Mouse (Mus musculus): ENCODE data around the gene Snx6.
"Not testable (repeated sequence)": the region's sequence is repeated elsewhere in the genome, so short reads cannot be mapped to it uniquely, and the experiment has no call there.

DNA sequence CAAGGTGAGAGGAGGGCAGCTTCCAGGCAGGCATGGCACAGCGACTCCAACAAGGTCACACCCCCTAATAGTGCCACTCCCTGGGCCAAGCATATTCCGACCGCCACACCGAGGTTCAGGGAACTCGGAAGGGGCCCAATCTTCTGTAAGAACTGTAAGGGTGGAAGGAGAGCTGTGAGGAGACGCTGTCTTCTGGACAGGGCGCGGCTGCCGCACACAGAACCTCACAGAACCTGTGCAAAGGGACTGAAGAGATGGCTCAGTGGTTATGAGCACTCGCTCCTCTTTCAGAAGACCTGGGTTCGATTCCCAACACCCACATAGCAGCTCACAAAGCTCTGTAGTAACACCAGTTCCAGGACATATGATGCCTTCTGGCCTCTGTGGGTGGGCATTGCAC is 78.0 kb downstream of the Snx6 start:
- TF ChIP-seq CTCF (IDR thresholded peaks at IDR 0.05; ENCODE audit: low read depth, low read length); POLR2A (IDR thresholded peaks at IDR 0.05; ENCODE audit: extremely low read depth, insufficient read depth, low read length): not testable (repeated sequence)

Measured in liver, adult 2 months (tissue).